Mouse (Mus musculus): ENCODE results near the gene Sart1. TPM values are rescaled to one million over a fixed set of nuclear protein-coding genes. Genes with fewer than 3 reads are reported as not detected.
A peak's percentile ranks its signal among the peaks of the same experiment; 100 is the strongest.

The Sart1 gene
- 69.9 and 72.5 TPM in 2 replicates for polyA plus RNA-seq (2016; fragmentation: Nextera tagmentation; extraction: Ambion mirVana)

DNA sequence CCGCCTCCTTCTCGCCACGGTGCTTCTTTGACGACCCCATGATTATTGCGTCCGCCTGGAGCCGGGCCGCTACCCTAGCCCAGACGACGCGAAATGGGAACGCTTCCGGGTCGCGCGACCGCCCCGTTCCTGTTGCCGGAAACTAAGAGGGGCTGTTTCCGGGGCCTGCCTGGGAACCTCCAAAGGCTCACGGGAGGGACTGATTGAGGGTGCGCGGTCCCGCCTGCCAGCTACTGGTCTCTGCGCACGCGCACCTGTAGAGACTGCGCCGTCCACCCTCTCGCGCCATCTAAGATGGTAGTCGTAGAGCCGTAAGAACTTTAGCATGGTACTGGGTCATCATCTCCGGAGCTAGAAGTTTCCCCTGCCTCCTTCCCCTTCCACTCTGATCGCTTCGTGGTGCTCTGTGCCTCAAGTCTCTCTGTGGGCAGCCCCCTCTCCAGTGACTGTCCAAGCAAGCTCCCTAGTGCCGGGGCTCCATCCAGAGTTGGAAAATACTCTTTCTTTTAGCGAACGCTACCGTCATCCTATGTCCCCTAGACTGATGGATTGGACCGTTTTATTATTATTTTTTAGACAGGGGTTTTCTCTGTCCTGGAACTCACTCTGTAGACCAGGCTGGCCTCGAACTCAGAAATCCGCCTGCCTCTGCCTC lies at the start of gene Sart1:
Sart1 (minus strand) TSS at position 116 of the 655 bp plus-strand sequence.
- H3K27ac ChIP-seq = peak within 1 kb of the TSS; percentile 88
- peaks cover 38% of the 10 kb centered on the region for H3K4me1 ChIP-seq
- H3K9ac ChIP-seq = peak within 1 kb of the TSS; percentile 95
- no peaks in the 10 kb centered on the region for H3K9me3 ChIP-seq (replicated peaks)
- peak within 1 kb of the TSS; percentile 79 for H3K4me2 ChIP-seq
- ATAC-seq = peak; percentile 93
- under 1% methylated on average over 43 of the region's 43 CpGs for WGBS (ENCODE audit: insufficient replicate concordance)
- H3K4me3 ChIP-seq = peak within 1 kb of the TSS; percentile 98
- H3K27me3 ChIP-seq (replicated peaks) = no peaks in the 10 kb centered on the region
- H3K36me3 ChIP-seq = peaks cover 30% of the 10 kb centered on the region

DNA sequence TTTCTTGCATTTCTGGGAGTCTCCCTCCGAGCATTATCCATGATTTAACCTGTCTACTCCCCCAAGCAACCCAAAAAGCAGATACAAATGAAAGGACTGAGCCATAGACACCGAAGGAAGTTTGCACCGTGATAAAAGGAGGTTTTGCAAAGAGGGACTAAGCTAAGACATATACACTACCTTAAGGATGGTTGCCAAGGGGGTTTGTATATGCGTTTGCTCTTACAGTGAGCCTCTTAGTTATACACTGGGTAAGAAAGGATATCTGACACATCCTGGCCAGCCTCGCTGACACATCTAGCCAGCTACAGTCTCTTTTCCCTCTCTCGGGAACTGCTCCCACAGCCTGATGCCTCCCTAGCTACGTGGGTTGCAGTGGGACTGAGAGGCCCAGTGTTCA lies 45.4 kb upstream of the Sart1 start:
- Histone ChIP-seq H3K27ac (no peak overlapping the region), H3K36me3 (no peaks in the 10 kb centered on the region; the same call in 1 of the 2 replicates), H3K4me1 (peaks cover 20% of the 10 kb centered on the region), H3K4me3 (0 out of 2 replicates have a peak overlapping the region, but pooled peaks have one; percentile 40), H3K9ac (no peak overlapping the region; the same call in 1 of the 2 replicates), H3K4me2 (peak overlapping the region; percentile 72), H3K9me3 (replicated peaks) (no peaks in the 10 kb centered on the region), H3K27me3 (replicated peaks) (peaks cover 16% of the 10 kb centered on the region; the same call in 1 of the 2 replicates)
- WGBS (ENCODE audit: insufficient replicate concordance) = 46% methylated on average over 7 of the region's 7 CpGs
- no peak for ATAC-seq

DNA sequence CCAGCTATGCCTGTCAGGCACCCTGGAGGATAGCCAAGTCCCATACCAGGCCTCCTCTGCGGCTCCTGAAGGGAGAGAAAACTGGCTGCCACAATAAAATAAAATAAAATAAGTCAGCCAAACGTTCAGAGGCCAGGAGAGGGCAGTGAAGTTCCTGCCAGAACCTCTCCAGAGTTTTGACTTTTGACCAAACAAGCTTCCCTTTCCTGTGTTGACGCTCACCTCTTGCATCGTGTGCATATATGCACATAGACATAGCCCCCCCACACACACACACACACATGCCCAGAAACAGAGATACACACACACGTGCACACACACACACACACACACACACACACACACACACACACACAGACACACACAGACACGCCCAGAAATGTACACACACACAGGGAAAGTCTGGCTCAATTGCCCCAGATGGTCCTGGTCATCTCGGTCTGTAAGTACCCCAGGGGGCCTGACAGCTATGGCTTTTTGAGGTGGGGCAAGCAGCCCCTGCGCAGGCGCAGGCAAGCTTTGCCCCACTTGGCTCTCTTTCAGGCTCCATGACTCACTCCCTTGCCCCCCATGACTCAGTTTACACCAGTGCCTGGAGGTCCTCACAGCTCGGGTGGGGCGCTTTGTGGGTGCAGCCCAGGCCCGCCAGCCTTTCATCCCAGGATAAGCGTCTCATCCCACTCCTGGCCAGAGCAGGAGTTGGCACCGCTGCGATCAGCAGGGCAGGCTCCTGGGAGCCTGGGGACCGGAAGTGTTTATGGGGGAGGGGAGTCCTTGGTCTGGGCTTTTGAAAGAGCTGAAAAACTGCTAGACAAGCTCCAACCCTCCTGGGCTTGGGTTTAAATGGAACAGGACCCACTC lies 44.7 kb upstream of the Sart1 start:
- peak overlapping the region; percentile 40 for H3K4me3 ChIP-seq
- WGBS (ENCODE audit: insufficient replicate concordance) = 5% methylated on average over 16 of the region's 16 CpGs
- H3K27me3 ChIP-seq (replicated peaks) = peaks cover 16% of the 10 kb centered on the region; the same call in 1 of the 2 replicates
- H3K9ac ChIP-seq = peak overlapping the region; percentile 57
- peak; percentile 43 for ATAC-seq
- peaks cover 20% of the 10 kb centered on the region for H3K4me1 ChIP-seq
- H3K4me2 ChIP-seq = peak overlapping the region; percentile 72
- no peaks in the 10 kb centered on the region; the same call in 1 of the 2 replicates for H3K36me3 ChIP-seq
- peak overlapping the region; percentile 68 for H3K27ac ChIP-seq
- H3K9me3 ChIP-seq (replicated peaks) = no peaks in the 10 kb centered on the region

DNA sequence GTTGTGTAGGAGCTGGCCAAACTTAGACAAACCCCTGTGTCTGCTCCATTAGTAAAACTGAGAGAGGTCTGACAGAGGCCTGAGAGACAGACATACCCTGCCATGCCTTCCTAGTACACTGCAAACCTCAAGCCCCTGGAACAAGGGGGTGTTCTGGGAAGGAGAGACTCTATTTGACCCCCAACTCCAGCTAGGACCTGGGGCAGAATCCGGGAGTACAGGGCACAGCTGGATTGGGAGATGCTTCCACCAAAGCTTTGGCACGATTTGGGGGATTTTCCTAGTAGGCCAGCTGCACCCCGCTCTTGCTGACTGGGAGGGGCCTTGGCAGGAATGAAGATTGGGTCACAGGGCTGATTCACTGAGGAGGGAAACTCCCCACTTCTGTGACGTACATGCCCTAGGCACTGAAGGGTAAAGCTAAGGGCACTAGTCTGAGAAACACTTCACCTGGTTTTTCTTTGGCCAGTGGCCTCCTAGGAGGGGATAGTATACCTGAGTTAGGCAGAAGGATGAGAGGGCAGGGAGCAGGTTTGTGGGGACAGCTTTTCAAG lies 43.5 kb upstream of the Sart1 start:
- Histone ChIP-seq H3K4me1 (peaks cover 23% of the 10 kb centered on the region), H3K27ac (no peak overlapping the region), H3K4me2 (no peak overlapping the region), H3K9me3 (replicated peaks) (no peaks in the 10 kb centered on the region), H3K4me3 (no peak overlapping the region), H3K9ac (no peak overlapping the region), H3K27me3 (replicated peaks) (peaks cover 16% of the 10 kb centered on the region; the same call in 1 of the 2 replicates), H3K36me3 (peaks cover 4% of the 10 kb centered on the region)
- no peak for ATAC-seq
- WGBS (ENCODE audit: insufficient replicate concordance) = 65% methylated on average over 4 of the region's 4 CpGs

DNA sequence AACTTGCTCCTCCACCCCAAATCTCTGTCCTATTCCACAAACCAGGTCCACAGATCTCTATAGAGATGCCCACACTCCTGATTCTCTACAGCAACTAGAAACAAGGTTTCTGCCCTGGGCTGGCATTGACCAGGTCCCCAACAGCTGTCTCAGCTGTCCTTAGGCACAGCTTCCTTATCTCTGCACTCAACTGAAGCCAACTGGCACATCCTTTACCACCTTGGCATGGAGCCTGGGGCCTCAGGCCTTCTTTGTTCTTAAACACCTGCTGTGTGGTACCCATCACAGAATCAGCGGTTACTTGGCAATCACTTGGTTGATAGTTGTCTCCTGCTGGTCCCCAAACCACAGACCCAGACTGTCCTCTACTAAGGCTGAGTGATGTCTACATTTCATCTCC lies 41.9 kb upstream of the Sart1 start:
- Histone ChIP-seq H3K9me3 (replicated peaks) (no peaks in the 10 kb centered on the region), H3K4me3 (no peak overlapping the region), H3K27me3 (replicated peaks) (peaks cover 13% of the 10 kb centered on the region; the same call in 1 of the 2 replicates), H3K27ac (no peak overlapping the region), H3K4me2 (no peak overlapping the region), H3K36me3 (peaks cover 14% of the 10 kb centered on the region), H3K9ac (no peak overlapping the region), H3K4me1 (peaks cover 38% of the 10 kb centered on the region)
- ATAC-seq = no peak
- WGBS (ENCODE audit: insufficient replicate concordance) = 71% methylated on average over 1 of the region's 1 CpGs

DNA sequence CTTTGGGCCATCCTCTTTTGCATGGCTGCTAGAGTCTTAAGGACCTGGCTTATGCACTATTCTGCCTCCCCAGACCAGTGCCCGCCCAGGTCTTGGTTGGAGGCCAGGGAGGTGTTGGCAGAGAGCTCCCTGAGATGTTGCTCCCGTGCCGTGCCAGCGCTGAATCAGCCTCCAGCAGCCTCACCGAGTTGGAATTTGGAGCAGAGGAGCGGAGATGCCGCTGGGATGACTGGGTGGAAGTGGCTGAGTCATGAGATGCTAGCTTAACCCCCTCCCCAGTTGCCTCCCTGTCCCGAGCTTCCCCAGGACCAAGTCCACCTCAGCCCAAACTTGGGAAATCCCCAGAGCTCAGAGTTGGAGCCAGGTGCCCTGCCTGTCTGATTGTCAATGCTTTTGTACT lies 41.3 kb upstream of the Sart1 start:
- no peaks in the 10 kb centered on the region for H3K9me3 ChIP-seq (replicated peaks)
- H3K27me3 ChIP-seq (replicated peaks) = peaks cover 8% of the 10 kb centered on the region; the same call in 1 of the 2 replicates
- 61% methylated on average over 8 of the region's 8 CpGs for WGBS (ENCODE audit: insufficient replicate concordance)
- no peak overlapping the region for H3K4me3 ChIP-seq
- peaks cover 38% of the 10 kb centered on the region for H3K4me1 ChIP-seq
- no peak for ATAC-seq
- H3K36me3 ChIP-seq = peaks cover 14% of the 10 kb centered on the region
- H3K9ac ChIP-seq = no peak overlapping the region
- no peak overlapping the region for H3K27ac ChIP-seq
- H3K4me2 ChIP-seq = no peak overlapping the region

DNA sequence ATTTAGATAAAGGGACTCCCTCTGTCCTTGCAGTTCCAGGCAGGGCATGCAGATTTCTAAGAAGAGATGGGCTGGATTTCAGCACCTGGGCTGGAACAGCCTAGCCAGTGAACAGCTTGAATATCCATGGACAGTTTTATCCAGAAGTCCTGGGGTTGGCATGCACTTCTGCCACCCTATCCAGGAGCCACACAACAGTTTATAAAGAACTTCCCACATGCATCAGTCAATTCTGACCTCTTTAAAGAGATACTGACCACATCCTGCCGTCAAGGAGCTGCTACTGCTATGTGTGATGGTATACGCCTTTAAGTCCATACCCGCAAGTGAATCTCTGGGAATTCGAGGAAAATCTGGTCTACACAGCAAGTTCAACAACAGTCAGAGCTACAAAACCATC lies 40.7 kb upstream of the Sart1 start:
- Histone ChIP-seq H3K9ac (no peak overlapping the region), H3K9me3 (replicated peaks) (no peaks in the 10 kb centered on the region), H3K4me2 (no peak overlapping the region), H3K4me1 (peaks cover 37% of the 10 kb centered on the region), H3K27ac (no peak overlapping the region), H3K27me3 (replicated peaks) (0 out of 2 replicates have a peak, but pooled peaks cover 3% of the 10 kb centered on the region), H3K36me3 (peaks cover 14% of the 10 kb centered on the region), H3K4me3 (no peak overlapping the region)
- 63% methylated on average over 4 of the region's 4 CpGs for WGBS (ENCODE audit: insufficient replicate concordance)
- ATAC-seq = no peak

DNA sequence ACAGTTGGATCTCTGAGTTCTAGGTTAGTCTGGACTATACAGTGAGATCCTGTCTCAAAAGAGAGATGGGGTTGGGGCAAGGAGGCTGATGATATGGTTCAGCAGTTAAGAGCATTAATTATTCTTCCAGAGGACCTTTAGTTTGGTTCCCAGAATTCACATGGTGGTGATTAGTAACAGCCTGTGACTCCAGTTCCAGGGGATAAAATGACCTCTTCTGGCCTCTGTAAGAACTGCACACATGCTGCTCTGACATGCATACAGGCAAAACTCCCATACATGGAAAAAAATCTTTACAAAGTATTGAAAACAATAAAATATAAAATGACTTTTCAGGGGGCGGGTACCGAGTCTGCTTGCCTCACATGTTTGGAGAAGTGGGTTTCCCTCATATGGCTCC lies 39.6 kb upstream of the Sart1 start:
- ATAC-seq = no peak
- Histone ChIP-seq H3K9ac (no peak overlapping the region), H3K27ac (no peak overlapping the region), H3K36me3 (peaks cover 16% of the 10 kb centered on the region), H3K9me3 (replicated peaks) (no peaks in the 10 kb centered on the region), H3K4me3 (no peak overlapping the region), H3K27me3 (replicated peaks) (no peaks in the 10 kb centered on the region), H3K4me1 (peaks cover 37% of the 10 kb centered on the region), H3K4me2 (no peak overlapping the region)
- 83% methylated on average over 2 of the region's 2 CpGs for WGBS (ENCODE audit: insufficient replicate concordance)

DNA sequence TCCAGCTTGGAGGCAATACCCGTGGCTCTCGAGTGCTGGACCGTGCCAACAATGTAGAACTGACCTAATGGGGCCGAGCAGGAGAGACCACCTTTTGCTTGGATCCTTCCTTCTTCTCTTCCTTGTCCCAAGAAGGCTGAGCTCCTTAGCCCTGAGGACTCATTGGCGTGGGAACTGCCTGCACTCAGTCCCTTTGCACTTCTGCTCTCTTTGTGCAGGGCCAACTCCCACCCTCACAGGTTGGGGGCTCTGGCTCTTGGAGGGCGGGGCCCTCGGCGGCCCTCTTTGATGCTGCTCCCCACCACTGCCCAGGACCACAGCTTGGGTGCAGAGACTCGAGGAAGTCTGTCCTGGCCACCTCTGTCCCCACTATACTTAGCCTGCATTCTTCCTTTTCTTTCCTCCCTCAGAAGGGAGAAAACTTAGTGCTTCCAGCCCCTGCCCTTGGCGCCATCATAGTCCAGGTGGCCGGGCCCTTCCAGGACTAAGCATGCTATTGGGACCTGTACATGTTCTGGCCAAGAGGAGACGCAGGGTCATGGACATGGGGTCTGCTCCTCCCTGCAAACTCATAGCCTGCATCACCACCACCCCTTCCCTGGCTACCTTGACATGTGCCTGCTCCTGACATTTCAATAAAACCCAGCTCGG lies 38.3 kb upstream of the Sart1 start:
- Histone ChIP-seq H3K36me3 (peaks cover 29% of the 10 kb centered on the region), H3K4me1 (peaks cover 39% of the 10 kb centered on the region), H3K9me3 (replicated peaks) (no peaks in the 10 kb centered on the region), H3K27me3 (replicated peaks) (no peaks in the 10 kb centered on the region), H3K4me2 (peak overlapping the region; percentile 95), H3K27ac (no peak overlapping the region), H3K4me3 (0 out of 2 replicates have a peak overlapping the region, but pooled peaks have one; percentile 78), H3K9ac (0 out of 2 replicates have a peak overlapping the region, but pooled peaks have one; percentile 12)
- ATAC-seq = no peak
- 88% methylated on average over 13 of the region's 13 CpGs for whole genome bisulfite sequencing (ENCODE audit: insufficient replicate concordance)

DNA sequence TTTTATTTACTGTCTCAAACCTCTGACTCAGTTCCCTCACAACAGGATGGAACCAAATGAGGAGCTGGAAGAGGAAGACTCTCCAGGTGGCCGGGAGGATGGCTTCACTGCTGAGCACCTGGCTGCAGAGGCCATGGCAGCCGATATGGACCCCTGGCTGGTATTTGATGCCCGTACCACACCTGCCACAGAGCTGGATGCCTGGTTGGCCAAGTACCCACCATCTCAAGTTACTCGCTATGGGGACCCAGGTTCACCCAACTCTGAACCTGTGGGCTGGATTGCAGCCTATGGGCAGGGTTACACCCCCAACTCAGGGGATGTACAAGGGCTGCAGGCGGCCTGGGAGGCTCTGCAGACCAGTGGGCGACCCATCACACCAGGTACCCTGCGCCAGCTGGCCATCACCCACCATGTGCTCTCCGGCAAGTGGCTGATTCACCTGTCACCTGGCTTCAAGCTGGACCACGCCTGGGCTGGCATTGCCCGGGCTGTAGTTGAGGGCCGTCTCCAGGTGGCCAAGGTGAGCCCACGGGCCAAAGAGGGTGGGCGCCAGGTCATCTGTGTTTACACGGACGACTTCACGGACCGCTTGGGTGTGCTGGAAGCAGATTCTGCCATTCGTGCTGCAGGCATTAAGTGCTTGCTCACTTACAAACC lies 37.5 kb upstream of the Sart1 start:
- H3K4me1 ChIP-seq = peaks cover 39% of the 10 kb centered on the region
- WGBS (ENCODE audit: insufficient replicate concordance) = 80% methylated on average over 18 of the region's 18 CpGs
- H3K27me3 ChIP-seq (replicated peaks) = no peaks in the 10 kb centered on the region
- H3K4me3 ChIP-seq = peak overlapping the region; percentile 78
- H3K27ac ChIP-seq = peak overlapping the region; percentile 89
- peak overlapping the region; percentile 90 for H3K9ac ChIP-seq
- H3K9me3 ChIP-seq (replicated peaks) = no peaks in the 10 kb centered on the region
- ATAC-seq = no peak
- peak overlapping the region; percentile 95 for H3K4me2 ChIP-seq
- H3K36me3 ChIP-seq = peaks cover 37% of the 10 kb centered on the region

All from liver, embryonic 12.5 days (tissue).